Mouse (Mus musculus): Measurements from ENCODE around the gene Mpp3.

Gene Mpp3

DNA sequence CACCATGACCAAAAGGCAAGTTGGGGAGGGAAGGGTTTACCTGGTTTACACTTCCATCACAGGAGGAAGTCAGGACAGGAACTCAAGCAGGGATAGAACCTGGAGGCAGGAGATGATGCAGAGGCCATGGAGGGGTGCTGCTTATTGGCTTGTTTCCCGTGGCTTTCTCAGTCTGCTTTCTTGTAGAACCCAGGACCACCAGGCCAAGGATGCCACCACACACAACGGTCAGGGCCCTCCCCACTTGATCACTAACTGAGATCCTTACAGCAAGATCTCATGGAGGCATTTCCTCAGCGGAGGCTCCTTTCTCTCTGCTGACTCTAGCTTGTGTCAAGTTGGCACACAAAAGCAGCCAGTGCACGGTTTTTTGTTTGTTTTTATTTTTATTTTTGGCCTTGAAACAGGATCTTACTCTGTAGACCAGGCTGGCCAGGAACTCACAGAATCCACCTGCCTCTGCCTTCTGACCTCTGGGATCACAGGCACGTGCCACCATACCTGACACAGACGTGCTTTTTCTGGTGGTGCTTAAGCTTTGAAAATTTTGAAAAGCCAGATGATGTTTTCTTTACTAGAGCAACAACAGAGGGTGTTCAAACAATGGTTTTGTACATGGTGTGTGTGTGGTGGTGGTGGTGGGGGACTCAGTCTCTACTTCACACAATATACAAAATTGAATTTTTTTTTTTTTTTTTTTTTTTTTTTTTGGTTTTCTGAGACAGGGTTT lies at the start of gene Mpp3:
Gene Mpp3, minus strand, starts transcription at position 375 of the 730 bp plus-strand sequence.
- no peak for DNase-seq (ENCODE audit: low read depth)

DNA sequence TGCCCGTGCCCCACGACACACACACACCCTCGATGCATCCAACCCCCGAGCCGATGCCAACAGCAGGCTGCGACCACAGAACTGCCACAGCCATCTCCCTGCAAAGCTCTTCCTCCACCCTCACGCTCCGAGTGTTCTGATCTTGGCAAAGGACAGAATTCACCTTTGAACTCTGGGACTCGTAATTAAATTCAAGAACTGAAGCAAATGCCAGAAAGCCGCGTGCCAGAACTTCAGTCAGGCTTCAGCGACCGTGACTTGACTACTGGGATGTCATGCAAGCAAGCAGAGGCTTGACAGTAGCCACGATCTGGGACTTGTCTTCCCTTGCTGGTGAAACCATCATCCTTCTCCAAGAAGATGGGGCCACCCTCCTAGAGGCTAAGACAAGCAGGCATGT lies 45.5 kb upstream of the Mpp3 start:
- DNase-seq (ENCODE audit: low read depth), result no peak

DNA sequence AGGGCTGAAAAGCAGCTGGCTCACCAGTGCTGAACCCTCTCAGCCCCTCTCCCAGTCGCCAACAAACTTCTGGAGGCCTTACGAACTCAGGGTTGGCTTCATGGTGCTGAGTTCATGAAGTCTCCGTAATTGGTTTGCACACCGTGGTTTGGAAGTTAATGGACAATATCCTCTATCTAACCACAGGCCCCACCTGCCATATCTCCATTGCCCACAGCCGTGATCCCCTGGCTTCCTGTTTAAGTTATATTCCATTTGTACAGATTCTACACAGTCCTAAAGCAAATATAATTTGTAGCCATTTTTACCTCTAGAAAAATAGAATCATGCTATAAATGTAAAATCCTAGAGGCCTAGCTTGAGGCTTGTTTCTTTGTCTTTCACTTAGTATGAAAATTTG lies 44.5 kb upstream of the Mpp3 start:
- DNase-seq (ENCODE audit: low read depth), result no peak

DNA sequence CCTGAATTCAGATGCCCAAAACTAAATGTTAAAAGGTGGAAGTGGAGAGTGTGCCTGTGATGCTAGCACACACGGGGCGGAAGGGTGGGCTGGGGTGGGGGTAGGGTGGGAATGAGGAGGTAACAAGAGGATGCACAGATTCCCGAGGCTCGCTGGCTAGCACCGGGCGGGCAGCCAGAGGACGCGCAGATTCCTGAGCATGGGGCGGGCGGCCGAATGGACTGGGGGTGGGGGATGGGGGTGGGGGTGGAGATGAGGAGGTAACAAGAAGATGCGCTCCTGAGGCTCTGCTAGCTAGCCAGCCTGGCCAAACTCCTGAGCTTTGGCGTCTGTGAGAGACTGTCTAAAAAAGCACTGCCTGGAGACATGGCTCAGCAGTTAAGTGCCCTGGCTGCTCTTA lies 42.2 kb upstream of the Mpp3 start:
- DNase-seq (ENCODE audit: low read depth), result no peak

DNA sequence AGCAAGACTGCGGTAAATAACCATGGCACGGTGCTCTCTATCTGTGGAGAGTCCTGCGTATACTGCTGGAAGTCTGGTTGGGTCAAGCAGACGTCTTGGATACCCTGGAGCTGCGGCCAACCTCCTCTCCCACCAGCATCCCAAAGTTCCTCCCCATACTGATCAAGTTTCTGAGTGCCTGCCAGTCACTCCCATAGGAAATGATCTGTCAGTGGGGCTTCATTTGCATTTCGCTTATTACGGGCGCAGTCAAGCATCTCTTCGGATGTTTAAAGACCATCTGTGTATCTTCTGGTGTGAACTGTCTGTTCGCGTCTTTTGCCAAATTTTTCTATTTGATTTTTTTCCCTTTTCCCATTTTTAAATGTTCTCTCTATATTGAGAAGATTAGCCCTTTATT lies 41.4 kb upstream of the Mpp3 start:
- no peak for DNase-seq (ENCODE audit: low read depth)

DNA sequence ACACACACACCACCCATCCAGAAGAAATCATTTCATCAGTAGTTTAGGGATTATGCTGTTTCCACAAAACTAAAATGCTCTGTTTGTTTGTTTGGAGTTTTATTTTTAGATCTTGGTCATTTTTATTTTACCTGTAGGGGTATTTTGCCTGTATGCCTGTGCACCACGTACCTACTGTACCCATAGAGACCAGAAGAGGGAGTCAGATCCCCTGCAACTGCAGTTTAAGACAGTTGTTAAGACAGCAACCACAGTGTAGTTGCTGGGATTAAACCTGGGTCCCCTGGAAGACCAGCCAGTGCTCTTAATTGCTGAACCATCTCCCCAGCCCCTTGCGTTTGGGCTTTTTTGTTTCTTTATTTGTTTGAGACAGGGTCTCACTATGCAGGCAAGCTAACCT lies 40.7 kb upstream of the Mpp3 start:
- DNase-seq (ENCODE audit: low read depth), result peak; percentile 14

DNA sequence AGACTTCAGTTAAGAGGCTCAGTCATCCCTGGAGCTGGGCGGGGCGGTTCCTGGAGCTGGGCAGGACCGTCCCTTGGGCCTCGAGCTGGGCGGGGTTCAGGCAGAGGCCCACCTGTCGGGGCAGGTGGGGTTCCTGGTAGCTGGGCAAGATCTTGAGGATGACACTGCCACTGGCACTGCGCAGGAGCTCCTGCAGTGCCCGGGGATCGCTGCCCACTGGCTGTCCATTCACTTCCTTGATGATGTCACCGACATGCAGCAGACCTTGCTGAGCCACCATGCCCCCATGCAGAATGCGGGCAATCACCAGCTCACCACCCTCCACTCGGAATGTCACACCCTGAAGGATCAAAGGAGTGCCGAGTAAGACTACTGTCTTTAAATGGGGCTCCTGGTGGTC lies 34.8 kb upstream of the Mpp3 start:
- no peak for DNase-seq (ENCODE audit: low read depth)

DNA sequence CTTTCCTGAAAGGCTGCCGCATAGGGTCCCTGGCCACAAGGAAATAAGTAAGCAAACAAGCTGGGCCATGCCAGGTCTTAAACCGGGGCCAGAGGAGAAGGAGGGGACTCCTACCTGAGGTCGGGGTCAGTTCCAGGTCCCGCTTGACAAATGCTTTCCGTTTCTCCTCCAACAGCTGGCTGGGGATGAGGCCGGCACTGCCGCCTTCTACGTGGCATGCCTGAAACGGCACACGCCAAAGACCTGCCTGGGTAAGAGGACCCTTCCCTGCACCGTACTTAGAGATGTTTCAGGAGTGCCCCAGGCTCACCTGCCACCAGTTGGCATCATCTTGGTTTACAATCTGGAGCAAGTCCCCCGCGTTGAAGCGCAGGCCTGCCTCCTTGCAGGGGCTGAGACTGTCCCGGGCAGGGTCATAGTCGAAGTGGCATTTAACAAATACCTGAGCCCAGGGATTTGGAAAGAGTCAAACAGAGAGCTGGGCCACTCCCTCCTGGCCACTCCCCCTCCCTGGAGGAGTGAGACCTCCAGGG lies 33.7 kb upstream of the Mpp3 start:
- DNase-seq (ENCODE audit: low read depth), result no peak

DNA sequence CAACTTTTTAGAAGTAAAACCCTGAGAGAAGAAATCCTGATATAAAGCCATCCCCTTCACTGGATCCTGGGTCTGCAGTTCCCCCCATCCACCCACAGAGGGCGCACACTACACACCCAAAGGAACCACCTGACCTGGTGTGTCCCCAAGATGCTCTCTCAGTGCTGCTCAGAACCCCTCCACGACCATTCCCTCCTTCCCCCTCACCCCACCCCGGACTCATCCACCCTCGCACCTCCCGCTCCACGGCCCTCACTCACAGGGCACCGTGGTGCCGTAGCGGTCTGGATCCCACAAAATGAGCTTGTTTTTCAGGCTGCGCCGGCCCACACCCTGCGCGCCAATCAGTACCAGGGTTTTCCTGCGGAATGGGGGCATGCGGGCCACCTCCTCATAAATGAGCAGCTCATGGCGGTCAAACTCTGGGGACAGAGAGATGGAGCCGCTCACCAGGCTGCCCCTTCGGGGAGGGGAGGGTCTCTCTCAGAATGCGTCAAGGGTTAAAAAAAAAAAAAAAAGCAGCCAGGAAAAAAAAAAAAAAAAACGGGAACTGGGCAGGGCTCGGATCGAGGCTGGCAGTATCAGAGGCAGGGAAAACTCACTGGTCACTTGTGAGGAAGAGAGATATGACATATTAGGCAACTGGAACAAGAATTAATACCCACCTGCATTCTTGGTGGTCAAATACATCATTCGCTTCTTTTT lies 33.1 kb upstream of the Mpp3 start:
- DNase-seq (ENCODE audit: low read depth), result peak; percentile 67

DNA sequence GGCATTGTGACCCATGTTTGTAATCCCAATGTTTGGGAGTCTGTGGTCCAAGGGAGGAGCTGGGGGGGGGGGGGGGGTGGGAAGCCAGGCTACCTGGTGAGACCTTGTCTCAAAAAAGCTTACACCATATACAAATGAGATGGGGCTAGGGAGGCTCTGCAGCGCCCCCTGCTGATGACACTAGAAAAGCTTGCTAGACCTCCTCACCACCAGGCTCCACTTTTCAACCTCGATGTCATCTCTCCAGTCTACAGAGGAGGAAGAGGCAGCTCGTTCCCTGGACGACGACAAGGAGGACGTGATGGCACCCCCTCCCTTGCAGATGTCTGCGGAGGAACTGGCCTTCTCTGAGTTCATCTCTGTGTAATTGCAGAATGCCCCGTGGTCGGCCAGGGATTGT lies 25.6 kb upstream of the Mpp3 start:
- DNase-seq (ENCODE audit: low read depth), result peak; percentile 48

DNA sequence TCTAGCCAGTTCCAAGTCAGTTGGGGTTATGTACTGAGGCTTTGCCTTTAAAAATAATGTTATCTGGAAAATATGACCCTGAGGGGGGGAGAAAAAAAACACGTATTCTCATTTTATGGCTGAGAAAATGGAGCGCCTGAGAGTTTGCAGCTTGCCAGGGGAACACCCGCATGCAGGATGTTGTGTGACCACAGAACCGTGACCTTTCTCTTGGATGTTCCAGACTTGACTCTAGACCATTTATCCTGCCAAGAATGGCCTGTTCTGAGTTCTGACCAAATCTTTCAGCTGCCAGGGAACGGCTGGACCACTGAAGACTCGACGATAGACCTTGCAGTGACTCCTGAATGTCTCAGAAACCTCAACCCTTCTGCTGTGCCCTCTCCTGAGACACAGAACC lies 24.9 kb upstream of the Mpp3 start:
- DNase-seq (ENCODE audit: low read depth), result no peak

DNA sequence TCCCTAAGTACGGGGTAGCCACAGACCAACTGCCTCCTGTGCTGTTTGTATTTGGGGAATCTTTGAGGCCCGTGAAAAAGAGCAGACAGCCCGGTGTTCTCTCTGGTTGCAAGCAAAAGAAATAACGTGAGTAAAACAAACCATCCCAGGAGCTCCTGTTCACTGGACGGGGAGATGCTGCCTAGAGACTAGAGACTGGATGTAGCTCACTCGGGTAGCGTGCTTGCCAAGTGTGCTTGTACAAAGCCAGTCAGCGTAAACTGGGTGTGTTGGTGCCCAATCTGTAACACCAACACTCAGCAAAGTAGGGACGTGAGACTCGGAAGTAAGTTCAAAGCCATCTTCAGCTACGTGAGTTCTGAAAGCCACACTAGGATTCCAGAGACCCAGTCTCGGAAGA lies 24.4 kb upstream of the Mpp3 start:
- no peak for DNase-seq (ENCODE audit: low read depth)

DNA sequence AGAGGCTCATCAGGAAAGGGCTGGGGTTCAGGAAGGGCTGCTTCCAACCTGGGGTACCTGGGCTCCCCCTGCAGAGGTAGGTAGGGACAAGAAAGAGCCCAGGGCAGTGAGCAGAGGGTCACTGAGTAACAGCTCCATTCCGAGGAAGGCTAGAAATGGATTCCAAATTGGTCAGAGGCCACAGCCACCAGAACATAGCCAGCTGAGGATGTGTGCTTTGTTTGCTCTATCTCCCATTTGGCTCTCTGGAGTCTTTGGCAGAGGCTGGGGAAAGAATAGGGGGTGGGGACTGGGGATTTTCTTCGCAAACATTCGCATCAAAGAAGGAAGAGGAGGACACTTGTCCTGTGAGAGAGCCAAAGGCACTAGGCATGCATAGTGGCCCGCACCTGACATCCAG lies 23.7 kb upstream of the Mpp3 start:
- DNase-seq (ENCODE audit: low read depth), result no peak

DNA sequence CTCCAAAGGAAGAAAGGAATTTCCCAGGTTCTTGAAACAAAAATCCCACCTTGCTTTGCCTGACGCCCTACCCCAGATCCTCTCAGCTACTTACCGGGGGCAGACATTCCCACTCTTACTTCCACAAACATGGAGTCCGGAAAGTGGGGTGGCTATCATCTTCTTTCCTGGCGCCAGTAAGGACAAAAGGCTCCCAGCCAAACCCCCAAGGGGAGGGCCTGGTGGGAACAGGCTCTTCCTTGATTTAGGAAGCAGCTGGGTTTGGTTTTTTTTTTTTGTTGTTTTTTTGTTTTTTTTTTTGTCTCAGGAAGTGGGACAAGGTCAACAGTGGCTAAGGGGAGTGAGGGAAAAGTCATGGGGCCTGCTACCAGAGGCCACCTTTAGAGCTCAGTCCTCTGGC lies 23.3 kb upstream of the Mpp3 start:
- no peak for DNase-seq (ENCODE audit: low read depth)

DNA sequence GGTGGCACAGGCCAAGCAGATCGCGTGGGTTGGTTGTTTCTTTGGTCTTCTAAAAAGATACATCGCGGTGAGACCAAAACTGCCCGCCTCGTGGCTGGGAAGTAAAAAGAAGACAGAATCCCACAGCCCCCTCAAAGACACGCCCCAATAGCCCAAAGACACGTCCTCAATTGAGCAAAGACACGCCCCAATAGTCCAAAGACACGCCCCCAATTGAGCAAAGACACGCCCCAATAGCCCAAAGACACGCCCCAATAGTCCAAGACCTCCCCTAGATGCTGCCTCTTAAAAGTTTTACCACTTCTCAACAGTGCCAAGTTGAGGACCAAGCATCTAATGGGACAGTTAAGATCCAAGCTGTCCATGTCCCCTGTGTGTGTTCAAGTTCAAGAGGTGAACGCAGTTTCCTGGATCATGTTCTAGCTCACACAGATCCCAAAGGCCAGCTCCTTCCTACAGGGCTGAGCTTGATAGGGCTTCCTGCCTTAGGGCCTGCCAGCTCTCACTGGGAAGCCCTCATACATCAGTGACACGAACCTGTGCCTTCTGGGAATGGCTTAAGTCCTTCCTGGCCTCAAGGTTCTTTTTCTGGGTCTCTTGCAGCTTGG lies 21.7 kb upstream of the Mpp3 start:
- DNase-seq (ENCODE audit: low read depth), result no peak

DNA sequence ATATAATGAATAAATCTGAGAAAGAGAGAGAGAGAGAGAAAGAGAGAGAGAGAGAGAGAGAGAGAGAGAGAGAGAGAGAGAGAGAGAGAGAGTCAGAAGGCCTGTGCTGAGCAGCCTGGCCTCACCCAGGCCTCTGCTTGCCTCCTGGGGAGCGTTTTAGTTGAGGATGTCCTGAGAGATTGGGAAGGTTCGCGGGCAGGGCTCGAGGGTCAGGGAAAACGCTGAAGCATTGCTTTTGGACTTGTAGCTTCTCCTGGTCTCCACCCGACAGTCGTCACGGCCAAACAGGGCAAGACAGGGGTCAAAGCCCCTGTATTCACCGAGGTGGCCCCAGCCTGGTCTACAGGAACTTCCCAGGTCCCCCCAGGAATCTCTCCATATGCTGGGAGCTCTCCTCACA lies 18.3 kb upstream of the Mpp3 start:
- DNase-seq (ENCODE audit: low read depth), result no peak

DNA sequence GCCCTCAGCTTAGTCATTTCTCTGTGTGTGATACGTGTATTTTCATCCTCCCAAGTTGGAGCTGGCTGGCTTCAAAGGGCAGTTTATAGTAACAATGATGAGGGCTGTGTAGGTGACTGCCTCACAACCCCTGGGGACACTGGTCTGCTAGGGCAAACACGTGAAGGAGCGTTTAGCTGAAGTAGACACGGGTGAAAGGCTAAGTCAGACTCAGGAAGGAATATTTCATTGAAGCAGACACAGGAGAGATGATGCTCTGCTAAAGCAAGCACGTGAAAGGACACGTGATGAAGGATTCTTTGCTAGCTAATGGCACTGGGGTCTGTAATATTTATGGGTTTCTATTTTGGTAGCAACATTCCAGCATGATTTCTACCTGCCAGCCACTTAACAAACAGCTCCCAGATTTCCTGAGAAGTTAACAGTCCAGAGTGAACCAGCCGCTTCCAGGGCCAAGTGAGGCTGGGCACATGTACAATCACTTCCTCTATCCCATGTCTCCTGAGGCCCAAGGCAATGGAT lies 16.5 kb upstream of the Mpp3 start:
- DNase-seq (ENCODE audit: low read depth), result no peak

DNA sequence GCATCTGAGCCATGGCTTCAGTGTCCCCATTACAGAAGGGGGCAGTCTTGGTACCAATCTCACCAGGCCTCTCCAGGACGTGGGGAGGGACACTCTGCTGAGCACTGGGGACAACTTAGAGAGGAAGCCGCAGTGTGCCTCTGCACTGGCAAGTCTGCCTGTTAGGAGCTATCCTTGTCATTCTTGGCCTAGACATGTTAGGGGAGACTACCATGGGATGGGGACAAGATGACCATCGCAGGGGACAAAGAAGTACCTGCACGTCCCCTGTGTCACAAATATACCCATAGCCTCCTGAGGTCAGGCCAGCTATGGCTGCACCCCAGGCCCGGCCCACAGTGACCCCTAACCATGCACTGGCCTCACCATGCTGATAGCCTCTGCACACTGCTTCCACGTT lies 15.1 kb upstream of the Mpp3 start:
- no peak for DNase-seq (ENCODE audit: low read depth)

DNA sequence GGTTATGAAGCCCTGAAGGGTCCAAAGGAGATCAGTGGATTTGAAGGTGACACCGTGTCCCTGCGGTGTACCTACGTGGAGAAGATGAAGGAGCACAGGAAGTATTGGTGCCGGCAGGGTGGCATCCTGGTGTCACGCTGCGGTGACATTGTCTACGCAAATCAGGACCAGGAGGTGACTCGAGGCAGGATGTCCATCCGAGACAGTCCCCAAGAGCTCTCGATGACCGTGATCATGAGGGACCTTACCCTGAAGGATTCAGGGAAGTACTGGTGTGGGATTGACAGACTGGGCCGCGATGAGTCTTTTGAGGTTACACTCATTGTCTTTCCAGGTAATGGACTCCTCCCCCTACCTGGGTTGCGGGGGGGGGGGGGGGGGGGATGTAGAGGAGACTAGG lies 14.7 kb upstream of the Mpp3 start:
- DNase-seq (ENCODE audit: low read depth), result no peak

DNA sequence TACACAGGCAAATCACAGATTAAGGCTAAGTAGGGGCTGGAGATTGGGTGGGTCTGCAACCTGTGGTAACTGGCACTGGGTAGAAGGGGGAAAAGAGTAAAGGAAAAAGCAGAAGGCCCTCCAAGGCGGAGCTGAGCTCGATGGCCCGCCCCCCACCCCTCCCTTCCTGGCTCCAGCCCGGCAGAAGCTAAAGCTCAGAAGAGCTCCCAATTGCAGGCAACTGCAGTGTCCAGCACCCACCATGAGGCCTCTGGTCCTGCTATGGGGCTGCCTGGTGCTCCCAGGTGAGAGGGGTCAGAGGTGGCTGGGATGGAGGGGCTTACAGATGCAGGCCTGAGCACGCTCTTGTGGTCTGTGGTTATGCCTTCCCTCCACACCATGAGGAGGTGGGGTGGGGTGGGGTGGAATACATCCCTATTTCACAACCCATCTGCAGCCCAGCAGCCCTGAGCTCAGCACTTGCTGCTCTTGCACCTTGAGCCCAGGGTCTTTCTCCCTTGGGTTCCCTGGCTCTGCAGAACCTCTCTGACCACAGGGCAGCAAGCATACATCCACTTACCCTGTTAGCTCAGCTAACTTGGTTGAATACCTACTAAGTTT lies 13.2 kb upstream of the Mpp3 start, which contains the start of gene Cd300lg:
Gene Cd300lg, plus strand, starts transcription at position 160 of the 600 bp plus-strand sequence.
- no peak for DNase-seq (ENCODE audit: low read depth)

DNA sequence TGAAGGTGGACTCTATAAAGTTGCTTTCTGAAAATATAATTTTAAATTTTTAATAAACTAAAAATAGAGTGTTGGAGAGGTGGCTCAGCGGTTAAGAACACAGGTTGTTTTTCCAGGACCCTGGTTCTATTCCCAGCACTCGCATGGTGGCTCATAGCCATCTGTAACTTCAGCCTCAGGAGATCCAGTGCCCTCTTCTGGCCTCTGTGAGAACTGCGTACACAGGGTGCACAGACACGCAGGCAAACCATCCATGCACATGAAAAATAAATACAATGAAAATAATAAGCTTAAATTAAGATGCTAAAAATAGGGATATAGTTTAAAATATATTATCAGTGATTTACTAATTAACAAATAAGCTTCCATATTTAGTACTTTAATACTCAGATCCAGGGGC lies 12.4 kb upstream of the Mpp3 start:
- DNase-seq (ENCODE audit: low read depth), result no peak

DNA sequence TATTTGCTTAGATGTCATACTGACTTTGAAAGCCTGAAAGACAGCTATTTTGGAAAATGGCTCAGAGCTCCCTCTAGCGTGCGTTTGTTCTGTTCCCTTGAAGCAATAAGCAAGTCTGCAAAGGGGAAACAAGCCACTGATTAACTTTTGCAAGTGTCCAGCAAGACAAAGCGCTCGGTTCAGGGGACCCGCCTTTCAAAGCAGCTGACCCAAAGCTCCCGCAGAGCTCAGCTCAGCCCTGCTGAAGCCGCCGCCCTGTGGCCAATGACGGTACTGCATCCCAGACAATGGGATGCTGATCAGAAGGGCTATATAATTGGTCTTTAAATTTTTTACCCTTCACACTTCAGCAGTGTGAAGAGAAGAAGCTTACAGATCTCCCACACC lies 11.9 kb upstream of the Mpp3 start:
- DNase-seq (ENCODE audit: low read depth), result peak; percentile 65
